Mouse (Mus musculus) embryonic facial prominence, embryonic 13.5 days (tissue): ENCODE measurements around the gene Ece1. TPM values are rescaled to one million over a fixed set of nuclear protein-coding genes. Genes with fewer than 3 reads are reported as not detected.

Source experiments
- ATAC-seq: fragments of 200-750 bp; cut with Nextera tagmentation; 2 replicates; pipeline ENCODE4 v1.8.0; 2017; ENCODE audit warnings: low read depth; ENCODE audit not compliant: insufficient number of reproducible peaks, insufficient read depth, low FRiP score, low TSS enrichment
- H3K27ac ChIP-seq: fragments of 300-500 bp; sonication (generic); 2 replicates; pipeline ENCODE4 v1.5.1; 2015; ENCODE audit warnings: moderate library complexity, mild to moderate bottlenecking, inconsistent platforms
- H3K27me3 ChIP-seq: fragments of 300-500 bp; sonication (generic); 2 replicates; pipeline ENCODE4 v1.6.1; 2015; ENCODE audit warnings: mild to moderate bottlenecking, inconsistent platforms
- H3K36me3 ChIP-seq: fragments of 300-500 bp; sonication (generic); 2 replicates; pipeline ENCODE4 v1.6.1; 2015; ENCODE audit warnings: mild to moderate bottlenecking, inconsistent platforms
- H3K4me1 ChIP-seq: fragments of 300-500 bp; sonication (generic); 2 replicates; pipeline ENCODE4 v1.6.1; 2015; ENCODE audit warnings: inconsistent platforms
- H3K4me2 ChIP-seq: fragments of 300-500 bp; sonication (generic); 2 replicates; pipeline ENCODE4 v1.6.1; 2015; ENCODE audit warnings: moderate library complexity, mild to moderate bottlenecking, inconsistent platforms
- H3K4me3 ChIP-seq: fragments of 300-500 bp; sonication (generic); 2 replicates; pipeline ENCODE4 v1.5.1; 2015; ENCODE audit warnings: mild to moderate bottlenecking, inconsistent platforms
- H3K9ac ChIP-seq: fragments of 300-500 bp; sonication (generic); 2 replicates; pipeline ENCODE4 v1.6.1; 2015; ENCODE audit warnings: mild to moderate bottlenecking, inconsistent platforms
- H3K9me3 ChIP-seq: fragments of 300-500 bp; sonication (generic); 2 replicates; pipeline ENCODE4 v1.6.1; 2016; ENCODE audit warnings: inconsistent platforms
- WGBS: fragments of 180-500 bp; shearing (Covaris S2); methylation state at CpG from one replicate; pipeline ENCODE4 v1.1.7; 2015; ENCODE audit warnings: mixed read lengths; 5-methylcytosine and 5-hydroxymethylcytosine counted together
- polyA plus RNA-seq: library from polyadenylated mRNA; unstranded; fragments of >200 nt; fragmentation: Nextera tagmentation; extraction: Ambion mirVana; gene quantifications from 2 replicates; pipeline ENCODE4 v1.2.1, GENCODE M21; 2015

Ece1 gene
- polyA plus RNA-seq, 1 experiment from 2014 or later, result 49.9 TPM

- H3K9me3 ChIP-seq, result no peaks in the 10 kb centered on the region
- no peaks in the 10 kb centered on the region for H3K27me3 ChIP-seq
- H3K27ac ChIP-seq, result no peak overlapping the region
- H3K4me3 ChIP-seq, result no peak overlapping the region
- no peak overlapping the region for H3K9ac ChIP-seq
- no peak overlapping the region for H3K4me2 ChIP-seq
- H3K36me3 ChIP-seq, result 0 out of 2 replicates have a peak, but pooled peaks cover 4% of the 10 kb centered on the region
- peaks cover 13% of the 10 kb centered on the region for H3K4me1 ChIP-seq
- 22% methylated on average over 7 of the region's 7 CpGs for WGBS
- no peak for ATAC-seq
Measured at GRCm38 (mm10) chr4:137857116-137857515, 4.9 kb upstream of the Ece1 start.

GRCm38 (mm10) chr4:137858371-137858770 lies 3.7 kb upstream of the Ece1 start:
- H3K4me3 ChIP-seq, result no peak overlapping the region
- no peak for ATAC-seq
- H3K4me1 ChIP-seq, result peaks cover 18% of the 10 kb centered on the region
- H3K36me3 ChIP-seq, result 0 out of 2 replicates have a peak, but pooled peaks cover 4% of the 10 kb centered on the region
- no peak overlapping the region for H3K9ac ChIP-seq
- WGBS, result 75% methylated on average over 2 of the region's 2 CpGs
- no peaks in the 10 kb centered on the region for H3K27me3 ChIP-seq
- no peaks in the 10 kb centered on the region for H3K9me3 ChIP-seq
- H3K27ac ChIP-seq, result no peak overlapping the region
- no peak overlapping the region for H3K4me2 ChIP-seq

GRCm38 (mm10) chr4:137861461-137862011 lies 501 bp upstream of the Ece1 start:
- WGBS, result 12% methylated on average over 17 of the region's 17 CpGs
- no peaks in the 10 kb centered on the region for H3K27me3 ChIP-seq
- peaks cover 50% of the 10 kb centered on the region for H3K4me1 ChIP-seq
- 0 out of 2 replicates have a peak, but pooled peaks cover 4% of the 10 kb centered on the region for H3K36me3 ChIP-seq
- peak overlapping the region; percentile 83 for H3K4me3 ChIP-seq
- H3K9me3 ChIP-seq, result no peaks in the 10 kb centered on the region
- peak overlapping the region; percentile 72 for H3K27ac ChIP-seq
- peak; percentile 39; the same call in 1 of the 2 replicates for ATAC-seq
- peak overlapping the region; percentile 91 for H3K9ac ChIP-seq
- peak overlapping the region; percentile 82 for H3K4me2 ChIP-seq

- H3K27ac ChIP-seq, result peak overlapping the region; percentile 63; the same call in 1 of the 2 replicates
- H3K36me3 ChIP-seq, result no peaks in the 10 kb centered on the region
- H3K9ac ChIP-seq, result peak overlapping the region; percentile 91
- H3K4me1 ChIP-seq, result peaks cover 61% of the 10 kb centered on the region
- 7% methylated on average over 21 of the region's 21 CpGs for WGBS
- no peaks in the 10 kb centered on the region for H3K27me3 ChIP-seq
- H3K9me3 ChIP-seq, result no peaks in the 10 kb centered on the region
- no peak for ATAC-seq
- H3K4me3 ChIP-seq, result peak overlapping the region; percentile 83
- peak overlapping the region; percentile 82 for H3K4me2 ChIP-seq
Measured at GRCm38 (mm10) chr4:137862516-137863240, 641 bp downstream of the Ece1 start.

GRCm38 (mm10) chr4:137864031-137864430 lies 2.0 kb downstream of the Ece1 start:
- Histone ChIP-seq H3K27me3 (no peaks in the 10 kb centered on the region), H3K4me1 (peaks cover 73% of the 10 kb centered on the region), H3K36me3 (no peaks in the 10 kb centered on the region), H3K4me3 (peak overlapping the region; percentile 83; the same call in 1 of the 2 replicates), H3K9me3 (no peaks in the 10 kb centered on the region), H3K9ac (no peak overlapping the region), H3K27ac (no peak overlapping the region), H3K4me2 (peak overlapping the region; percentile 82)
- 88% methylated on average over 4 of the region's 4 CpGs for WGBS
- no peak for ATAC-seq

- peak overlapping the region; percentile 46 for H3K4me2 ChIP-seq
- 48% methylated on average over 9 of the region's 9 CpGs for WGBS
- no peaks in the 10 kb centered on the region for H3K27me3 ChIP-seq
- H3K9ac ChIP-seq, result peak overlapping the region; percentile 55
- peak overlapping the region; percentile 13; the same call in 1 of the 2 replicates for H3K4me3 ChIP-seq
- H3K27ac ChIP-seq, result peak overlapping the region; percentile 58; the same call in 1 of the 2 replicates
- H3K9me3 ChIP-seq, result no peaks in the 10 kb centered on the region
- H3K36me3 ChIP-seq, result no peaks in the 10 kb centered on the region
- peaks cover 80% of the 10 kb centered on the region for H3K4me1 ChIP-seq
- no peak for ATAC-seq
Measured at GRCm38 (mm10) chr4:137864769-137865168, 2.7 kb downstream of the Ece1 start.

GRCm38 (mm10) chr4:137865221-137865641 lies 3.2 kb downstream of the Ece1 start:
- H3K9me3 ChIP-seq, result no peaks in the 10 kb centered on the region
- H3K9ac ChIP-seq, result peak overlapping the region; percentile 55; the same call in 1 of the 2 replicates
- no peaks in the 10 kb centered on the region for H3K27me3 ChIP-seq
- no peaks in the 10 kb centered on the region for H3K36me3 ChIP-seq
- peak overlapping the region; percentile 13 for H3K4me3 ChIP-seq
- H3K4me1 ChIP-seq, result peaks cover 85% of the 10 kb centered on the region
- H3K4me2 ChIP-seq, result peak overlapping the region; percentile 46
- no peak for ATAC-seq
- WGBS, result 53% methylated on average over 10 of the region's 10 CpGs
- H3K27ac ChIP-seq, result no peak overlapping the region

GRCm38 (mm10) chr4:137866206-137866863 lies 4.3 kb downstream of the Ece1 start:
- H3K9me3 ChIP-seq, result no peaks in the 10 kb centered on the region
- H3K27me3 ChIP-seq, result no peaks in the 10 kb centered on the region
- peaks cover 82% of the 10 kb centered on the region for H3K4me1 ChIP-seq
- H3K4me3 ChIP-seq, result no peak overlapping the region
- H3K9ac ChIP-seq, result no peak overlapping the region
- no peak for ATAC-seq
- peak overlapping the region; percentile 14 for H3K4me2 ChIP-seq
- 36% methylated on average over 19 of the region's 19 CpGs for WGBS
- no peak overlapping the region; the same call in 1 of the 2 replicates for H3K27ac ChIP-seq
- H3K36me3 ChIP-seq, result no peaks in the 10 kb centered on the region

- H3K4me1 ChIP-seq, result peaks cover 80% of the 10 kb centered on the region
- 63% methylated on average over 4 of the region's 4 CpGs for WGBS
Measured at GRCm38 (mm10) chr4:137867225-137867624, 5.2 kb downstream of the Ece1 start.

GRCm38 (mm10) chr4:137867675-137868257 lies 5.7 kb downstream of the Ece1 start:
- H3K9ac ChIP-seq, result 0 out of 2 replicates have a peak overlapping the region, but pooled peaks have one; percentile 3
- peak overlapping the region; percentile 4; the same call in 1 of the 2 replicates for H3K27ac ChIP-seq

More at GRCm38 (mm10) chr4:137867225-137867624, 5.2 kb downstream of the Ece1 start:
- H3K4me2 ChIP-seq, result no peak overlapping the region
- H3K9ac ChIP-seq, result 0 out of 2 replicates have a peak overlapping the region, but pooled peaks have one; percentile 3
- no peaks in the 10 kb centered on the region for H3K36me3 ChIP-seq
- no peak overlapping the region for H3K4me3 ChIP-seq
- H3K27me3 ChIP-seq, result no peaks in the 10 kb centered on the region
- no peak for ATAC-seq
- H3K9me3 ChIP-seq, result no peaks in the 10 kb centered on the region
- peak overlapping the region; percentile 44; the same call in 1 of the 2 replicates for H3K27ac ChIP-seq

GRCm38 (mm10) chr4:137869667-137870274 lies 7.7 kb downstream of the Ece1 start:
- no peaks in the 10 kb centered on the region for H3K9me3 ChIP-seq
- WGBS, result 12% methylated on average over 16 of the region's 16 CpGs
- H3K9ac ChIP-seq, result peak overlapping the region; percentile 46; the same call in 1 of the 2 replicates
- H3K4me1 ChIP-seq, result peaks cover 79% of the 10 kb centered on the region
- H3K4me3 ChIP-seq, result no peak overlapping the region
- H3K36me3 ChIP-seq, result no peaks in the 10 kb centered on the region
- peak overlapping the region; percentile 76 for H3K27ac ChIP-seq
- ATAC-seq, result peak; percentile 44; the same call in 1 of the 2 replicates
- peak overlapping the region; percentile 37 for H3K4me2 ChIP-seq
- no peaks in the 10 kb centered on the region for H3K27me3 ChIP-seq

More at GRCm38 (mm10) chr4:137867675-137868257, 5.7 kb downstream of the Ece1 start:
- H3K9me3 ChIP-seq, result no peaks in the 10 kb centered on the region
- no peak overlapping the region for H3K4me3 ChIP-seq
- ATAC-seq, result no peak
- no peaks in the 10 kb centered on the region for H3K36me3 ChIP-seq
- H3K4me2 ChIP-seq, result no peak overlapping the region
- no peaks in the 10 kb centered on the region for H3K27me3 ChIP-seq
- 75% methylated on average over 13 of the region's 13 CpGs for WGBS
- H3K4me1 ChIP-seq, result peaks cover 79% of the 10 kb centered on the region
